In the genomic region with DNA sequence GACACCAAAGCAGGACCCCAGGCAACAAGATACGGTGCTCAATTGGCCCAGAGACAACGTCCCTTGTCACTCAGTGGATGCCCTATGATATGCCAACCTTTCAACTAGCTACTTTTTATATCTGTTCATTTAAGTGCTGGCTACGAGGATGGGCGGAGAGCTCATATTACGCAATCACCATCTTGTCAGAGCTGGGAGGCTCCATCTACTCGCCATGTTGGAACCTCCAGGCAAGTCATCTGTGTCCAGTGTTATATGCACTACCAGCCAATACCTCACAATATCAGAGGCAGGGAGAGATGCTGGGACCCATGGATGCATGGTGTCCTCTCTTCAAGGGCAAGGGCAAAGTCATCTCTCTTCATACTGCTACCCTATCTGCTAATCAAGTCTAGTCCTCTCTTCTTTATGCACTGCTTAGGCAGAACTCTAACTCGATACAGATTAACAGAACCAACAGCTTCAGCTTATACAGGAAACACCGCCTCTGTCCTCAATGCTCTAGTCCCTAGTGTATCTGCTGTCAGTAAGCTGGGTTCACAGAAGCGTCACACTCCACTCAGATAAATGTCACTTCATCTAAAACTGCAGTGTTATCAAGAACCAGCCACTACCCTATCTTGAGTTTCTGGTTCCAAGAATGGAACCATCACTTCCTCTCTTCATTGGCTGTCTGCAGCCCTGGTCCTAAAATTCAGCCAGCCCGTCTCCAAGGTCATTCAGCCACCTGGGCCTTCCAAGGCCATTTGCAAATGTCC, we compare ENCODE assay signal across 17 mouse cellular contexts. TPM values are rescaled to one million over a fixed set of nuclear protein-coding genes. Genes with fewer than 3 reads are reported as not detected.
A peak's percentile ranks its signal among the peaks of the same experiment; 100 is the strongest.
DNase-seq lines count a peak whose midpoint lies in the region; ATAC-seq lines count a peak whose summit lies in the region.
"Had no signal": no experiment of that assay in that cellular context is flagged by ENCODE, and none has a peak within 500 bp of the region (broad histone marks: within the 10 kb centered on the region; RNA-seq: fewer than 3 reads in every experiment).

No protein-coding gene starts in this region.

- H3K36me3 ChIP-seq in heart, embryonic 16.5 days (ENCODE audit: control insufficient read depth, insufficient read depth), result no peaks in the 10 kb centered on the region
- no peaks in the 10 kb centered on the region for H3K36me3 ChIP-seq in kidney, embryonic 16.5 days (ENCODE audit: insufficient read depth, low read length)
- H3K36me3 ChIP-seq: limb, embryonic 13.5 days; midbrain, embryonic 10.5 days had no signal

- H3K4me3 ChIP-seq in heart, embryonic 16.5 days (ENCODE audit: low read length), result no peak overlapping the region
- no peak overlapping the region for H3K4me3 ChIP-seq in kidney, embryonic 16.5 days (ENCODE audit: low read length)
- H3K4me3 ChIP-seq: limb, embryonic 13.5 days; midbrain, embryonic 10.5 days had no signal

- no peak for DNase-seq in heart, postnatal 4 days
- no peak for DNase-seq in yolk sac, embryonic 10.5 days (ENCODE audit: low spot score)
- no peak for DNase-seq in cerebellum, adult 11 months
- DNase-seq: cerebellum, postnatal 25 days; gastrocnemius, postnatal 36 days; kidney, adult 8-10 months; retina, postnatal 1 day; thymus, postnatal 36 days had no signal

- H3K27ac ChIP-seq in heart, embryonic 16.5 days (ENCODE audit: low read length), result peak overlapping the region; percentile 53
- no peak overlapping the region for H3K27ac ChIP-seq in kidney, embryonic 16.5 days (ENCODE audit: low read length)
- H3K27ac ChIP-seq: hindbrain, embryonic 14.5 days; limb, embryonic 13.5 days; midbrain, embryonic 10.5 days had no signal

- 70% methylated on average over 10 of the region's 10 CpGs for WGBS in heart, embryonic 16.5 days
- WGBS in kidney, embryonic 16.5 days, result 83% methylated on average over 10 of the region's 10 CpGs

- H3K4me1 ChIP-seq in heart, embryonic 16.5 days (ENCODE audit: control insufficient read depth, insufficient read depth, low read length), result peaks cover 74% of the 10 kb centered on the region
- H3K4me1 ChIP-seq in kidney, embryonic 16.5 days (ENCODE audit: insufficient read depth, low read length), result peaks cover 25% of the 10 kb centered on the region

- H3K4me2 ChIP-seq in heart, embryonic 16.5 days (ENCODE audit: low read depth, low read length), result no peak overlapping the region
- no peak overlapping the region for H3K4me2 ChIP-seq in kidney, embryonic 16.5 days (replicated peaks; ENCODE audit: low read depth, low read length)
- H3K4me2 ChIP-seq: hindbrain, embryonic 14.5 days; limb, embryonic 13.5 days had no signal

- H3K9me3 ChIP-seq in heart, embryonic 16.5 days (replicated peaks; ENCODE audit: control insufficient read depth, low read length), result no peaks in the 10 kb centered on the region
- H3K9me3 ChIP-seq in kidney, embryonic 16.5 days (ENCODE audit: low read length), result no peaks in the 10 kb centered on the region
- H3K9me3 ChIP-seq: limb, embryonic 13.5 days; midbrain, embryonic 10.5 days had no signal

- H3K9ac ChIP-seq in heart, embryonic 16.5 days (ENCODE audit: low read length), result no peak overlapping the region
- H3K9ac ChIP-seq in kidney, embryonic 16.5 days (replicated peaks; ENCODE audit: low read length), result no peak overlapping the region
- H3K9ac ChIP-seq: hindbrain, embryonic 14.5 days; limb, embryonic 13.5 days had no signal

- no peak for ATAC-seq in heart, embryonic 16.5 days (replicated peaks; ENCODE audit: extremely low read depth, insufficient read depth, low FRiP score)
- peak; percentile 13 for ATAC-seq in CD4-positive, CD25-positive, alpha-beta regulatory T cell, adult 4 months
- ATAC-seq in common myeloid progenitor, adult 5-6 weeks (replicated peaks; ENCODE audit: low read depth, poor library complexity, severe bottlenecking), result peak; percentile 13; the same call in 1 of the 2 replicates
- ATAC-seq in megakaryocyte progenitor cell, adult 5-6 weeks (replicated peaks; ENCODE audit: poor library complexity), result peak; percentile 18
- ATAC-seq in kidney, embryonic 16.5 days (ENCODE audit: low FRiP score, low TSS enrichment), result no peak
- ATAC-seq: forebrain, embryonic 16.5 days had no signal

- no peaks in the 10 kb centered on the region for H3K27me3 ChIP-seq in heart, embryonic 16.5 days (ENCODE audit: control insufficient read depth, insufficient read depth, low read length)
- H3K27me3 ChIP-seq in kidney, embryonic 16.5 days (ENCODE audit: insufficient read depth, low read length), result no peaks in the 10 kb centered on the region
- H3K27me3 ChIP-seq: limb, embryonic 13.5 days had no signal

RNA-seq across cellular contexts. Expression of gene Rasa3, which starts 6.0 kb away (rescaled TPM):
- polyA plus RNA-seq in heart, embryonic 16.5 days (2015; fragmentation: Nextera tagmentation; extraction: Ambion mirVana), result 26.9 and 27.4 TPM in 2 replicates
- 10 to 100 TPM; 27.4 to 31.1 TPM for total RNA-seq in heart, postnatal 4 days (2021)
- polyA plus RNA-seq in CD4-positive, CD25-positive, alpha-beta regulatory T cell, adult 4 months (2017; shearing (Covaris generic)), result 100 to 1,000 TPM in 1 of 2 experiments, 10 to 100 TPM in 1; 77.3 to 195 TPM
- 55.0 and 96.1 TPM in 2 replicates for total RNA-seq in common myeloid progenitor, adult 5-6 weeks (2017)
- total RNA-seq in megakaryocyte progenitor cell, adult 5-6 weeks (2015), result 24.1 and 36.8 TPM in 2 replicates
- total RNA-seq in megakaryocyte progenitor cell, adult 5-6 weeks (2017), result 49.3 and 51.3 TPM in 2 replicates
- 23.8 and 28.2 TPM in 2 replicates for polyA plus RNA-seq in kidney, embryonic 16.5 days (2015; fragmentation: Nextera tagmentation; extraction: Ambion mirVana)

RNA-seq across cellular contexts. Expression of gene Cfap97d2, which starts 34.3 kb away (rescaled TPM):
- polyA plus RNA-seq in heart, embryonic 16.5 days (2015; fragmentation: Nextera tagmentation; extraction: Ambion mirVana), result 0.20 TPM in 1 of 2 replicates, not detected in the other
- total RNA-seq in heart, postnatal 4 days (2021), result not detected
- not detected for polyA plus RNA-seq in CD4-positive, CD25-positive, alpha-beta regulatory T cell, adult 4 months (2017; shearing (Covaris generic))
- total RNA-seq in common myeloid progenitor, adult 5-6 weeks (2017), result not detected in 2 replicates
- not detected in 2 replicates for total RNA-seq in megakaryocyte progenitor cell, adult 5-6 weeks (2015)
- not detected in 2 replicates for total RNA-seq in megakaryocyte progenitor cell, adult 5-6 weeks (2017)
- polyA plus RNA-seq in kidney, embryonic 16.5 days (2015; fragmentation: Nextera tagmentation; extraction: Ambion mirVana), result 0.19 TPM in 1 of 2 replicates, not detected in the other
- total RNA-seq: gastrocnemius, postnatal 36 days had no signal
- polyA plus RNA-seq: limb, embryonic 13.5 days had no signal

Comparison
In these comparisons a context has a peak if more than half of its experiments do, and no peak if none do; other contexts are left out.
1. ATAC-seq: peak in CD4-positive, CD25-positive, alpha-beta regulatory T cell, adult 4 months (single experiment), common myeloid progenitor, adult 5-6 weeks (single experiment) and megakaryocyte progenitor cell, adult 5-6 weeks (single experiment); none in heart, embryonic 16.5 days (single experiment) and kidney, embryonic 16.5 days (single experiment).